Comparison of ENCODE assay signal across 16 mouse cellular contexts in the genomic region with DNA sequence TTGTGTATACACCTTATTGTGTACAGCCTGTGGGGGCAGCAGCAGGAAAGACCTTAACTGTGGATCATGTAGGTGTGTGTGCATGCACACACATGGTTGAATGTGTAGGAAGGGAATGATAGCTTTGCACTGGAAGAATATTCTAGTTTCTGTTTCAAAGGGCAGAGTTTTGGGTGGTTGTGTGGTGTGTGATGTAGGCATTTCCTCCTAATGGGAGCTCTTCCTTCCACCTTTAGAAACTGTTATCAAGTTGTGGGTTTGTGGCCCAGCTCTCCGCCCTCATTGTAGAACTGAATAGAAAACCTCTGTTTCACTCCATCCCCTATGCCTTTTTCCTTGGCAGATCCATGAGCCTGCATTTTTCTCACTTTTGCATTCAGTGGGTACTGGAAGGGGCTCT. TPM values are rescaled to one million over a fixed set of nuclear protein-coding genes. Genes with fewer than 3 reads are reported as not detected.
DNase-seq lines count a peak whose midpoint lies in the region; ATAC-seq and TF ChIP-seq lines count a peak whose summit lies in the region.
"Had no signal": no experiment of that assay in that cellular context is flagged by ENCODE, and none has a peak within 500 bp of the region (broad histone marks: within the 10 kb centered on the region; RNA-seq: fewer than 3 reads in every experiment).

No protein-coding gene starts in this region.

- no peak for TF ChIP-seq CTCF in liver, postnatal 0 days (IDR thresholded peaks at IDR 0.05; ENCODE audit: low read depth)

- no peaks in the 10 kb centered on the region for H3K27me3 ChIP-seq in heart, embryonic 13.5 days (replicated peaks)
- H3K27me3 ChIP-seq in liver, postnatal 0 days (ENCODE audit: insufficient read depth, low read length), result no peaks in the 10 kb centered on the region
- no peaks in the 10 kb centered on the region for H3K27me3 ChIP-seq in liver, embryonic 11.5 days (replicated peaks; ENCODE audit: control insufficient read depth, insufficient read depth, low read length)
- H3K27me3 ChIP-seq: forebrain, embryonic 15.5 days; hindbrain, embryonic 15.5 days had no signal

- no peaks in the 10 kb centered on the region for H3K9me3 ChIP-seq in heart, embryonic 13.5 days
- H3K9me3 ChIP-seq in liver, postnatal 0 days (ENCODE audit: low read length), result no peaks in the 10 kb centered on the region
- H3K9me3 ChIP-seq in liver, embryonic 11.5 days (ENCODE audit: control insufficient read depth, low read length), result no peaks in the 10 kb centered on the region
- H3K9me3 ChIP-seq: forebrain, embryonic 15.5 days; hindbrain, embryonic 15.5 days had no signal

- no peak for ATAC-seq in heart, embryonic 13.5 days (ENCODE audit: extremely low read depth, insufficient number of reproducible peaks, low FRiP score, low TSS enrichment)
- no peak for ATAC-seq in liver, postnatal 0 days
- no peak for ATAC-seq in liver, embryonic 11.5 days (replicated peaks; ENCODE audit: low FRiP score)
- ATAC-seq: forebrain, embryonic 15.5 days had no signal

- no peak overlapping the region for H3K9ac ChIP-seq in heart, embryonic 13.5 days
- H3K9ac ChIP-seq in liver, postnatal 0 days (replicated peaks), result no peak overlapping the region
- no peak overlapping the region for H3K9ac ChIP-seq in liver, embryonic 11.5 days (ENCODE audit: low read depth, low read length)
- H3K9ac ChIP-seq: forebrain, embryonic 15.5 days; hindbrain, embryonic 15.5 days; lung, embryonic 14.5 days had no signal

- WGBS in heart, embryonic 13.5 days, result 77% methylated on average over 1 of the region's 1 CpGs
- 57% methylated on average over 1 of the region's 1 CpGs for WGBS in liver, postnatal 0 days (ENCODE audit: insufficient replicate concordance)
- 65% methylated on average over 1 of the region's 1 CpGs for WGBS in liver, embryonic 11.5 days

- DNase-seq in heart, adult 11 months, result no peak
- DNase-seq in liver, postnatal 0 days, result no peak
- no peak for DNase-seq in liver, embryonic 11.5 days (ENCODE audit: low spot score)
- DNase-seq in CD4-positive, CD25-positive, alpha-beta regulatory T cell, adult 2 months (ENCODE audit: low read depth, low spot score), result peak; percentile 55
- DNase-seq in induced T-regulatory cell, adult 2 months (ENCODE audit: low read depth), result peak; percentile 71
- no peak for DNase-seq in cerebellum, adult 9-11 months
- DNase-seq in layer of hippocampus, adult 11-12 months (ENCODE audit: low spot score), result no peak
- DNase-seq: cerebellum, postnatal 10 days; kidney, adult 2 months; lung, embryonic 14.5 days; midbrain, embryonic 14.5 days; right cerebral cortex, postnatal 25 days; thymus, postnatal 4 days had no signal

- H3K4me3 ChIP-seq in heart, embryonic 13.5 days, result no peak overlapping the region
- H3K4me3 ChIP-seq in liver, postnatal 0 days (ENCODE audit: low read depth, low read length), result no peak overlapping the region
- H3K4me3 ChIP-seq in liver, embryonic 11.5 days (ENCODE audit: low read depth, low read length), result no peak overlapping the region
- H3K4me3 ChIP-seq: forebrain, embryonic 15.5 days; hindbrain, embryonic 15.5 days had no signal

- peaks cover 65% of the 10 kb centered on the region for H3K4me1 ChIP-seq in heart, embryonic 13.5 days
- peaks cover 45% of the 10 kb centered on the region for H3K4me1 ChIP-seq in liver, postnatal 0 days (ENCODE audit: insufficient read depth)
- H3K4me1 ChIP-seq in liver, embryonic 11.5 days (replicated peaks; ENCODE audit: control insufficient read depth, insufficient read depth, low read length), result peaks cover 24% of the 10 kb centered on the region

- H3K4me2 ChIP-seq in heart, embryonic 13.5 days, result no peak overlapping the region
- H3K4me2 ChIP-seq in liver, postnatal 0 days (ENCODE audit: low read depth, low read length), result no peak overlapping the region
- H3K4me2 ChIP-seq in liver, embryonic 11.5 days, result no peak overlapping the region
- H3K4me2 ChIP-seq: forebrain, embryonic 15.5 days; hindbrain, embryonic 15.5 days; lung, embryonic 14.5 days had no signal

- H3K27ac ChIP-seq in heart, embryonic 13.5 days (replicated peaks), result peak overlapping the region; percentile 79
- H3K27ac ChIP-seq in liver, postnatal 0 days (ENCODE audit: low read depth), result peak overlapping the region; percentile 16; the same call in 1 of the 2 replicates
- no peak overlapping the region for H3K27ac ChIP-seq in liver, embryonic 11.5 days (ENCODE audit: low read depth, low read length)
- H3K27ac ChIP-seq: forebrain, embryonic 15.5 days; hindbrain, embryonic 15.5 days had no signal

- no peak for TF ChIP-seq EP300 in liver, postnatal 0 days (IDR thresholded peaks at IDR 0.05; ENCODE audit: low read depth)

- peaks cover 44% of the 10 kb centered on the region for H3K36me3 ChIP-seq in heart, embryonic 13.5 days
- H3K36me3 ChIP-seq in liver, postnatal 0 days (replicated peaks; ENCODE audit: insufficient read depth, low read length), result peaks cover 16% of the 10 kb centered on the region; the same call in 1 of the 2 replicates
- peaks cover 18% of the 10 kb centered on the region for H3K36me3 ChIP-seq in liver, embryonic 11.5 days (ENCODE audit: control insufficient read depth, insufficient read depth, low read length)

RNA-seq across cellular contexts. Expression of a gene that starts 14.4 kb away (rescaled TPM):
- polyA plus RNA-seq in heart, embryonic 13.5 days (2015; fragmentation: Nextera tagmentation; extraction: Ambion mirVana), result 25.5 and 29.4 TPM in 2 replicates
- polyA plus RNA-seq in liver, postnatal 0 days (2015; fragmentation: Nextera tagmentation; extraction: Ambion mirVana), result 5.0 and 6.6 TPM in 2 replicates
- polyA plus RNA-seq in liver, embryonic 11.5 days (2014; fragmentation: Nextera tagmentation; extraction: Ambion mirVana), result 22.3 and 27.2 TPM in 2 replicates

Comparison
In these comparisons a context has a peak if more than half of its experiments do, and no peak if none do; other contexts are left out.
1. DNase-seq: peak in CD4-positive, CD25-positive, alpha-beta regulatory T cell, adult 2 months (single experiment) and induced T-regulatory cell, adult 2 months (single experiment); none in heart, adult 11 months (single experiment), liver, postnatal 0 days (single experiment), liver, embryonic 11.5 days (single experiment), cerebellum, adult 9-11 months (single experiment) and layer of hippocampus, adult 11-12 months (single experiment).